Mouse (Mus musculus) CH12.LX (cell line): Measurements from ENCODE around the gene Cd300ld3. TPM values are rescaled to one million over a fixed set of nuclear protein-coding genes. Genes with fewer than 3 reads are reported as not detected.
A peak's percentile ranks its signal among the peaks of the same experiment; 100 is the strongest.

Experiments used
- DNase-seq: peaks from one replicate; pipeline ENCODE4 v3.0.0-alpha.2; 2013; ENCODE audit errors: extremely low read depth
- H3K27ac ChIP-seq: 2 replicates; pipeline ENCODE4 v1.5.1; 2012; ENCODE audit warnings: low read depth, mild to moderate bottlenecking, control low read depth, moderate library complexity; ENCODE audit not compliant: insufficient read depth
- H3K27me3 ChIP-seq: replicated peaks from 2 replicates; pipeline ENCODE3; 2012; ENCODE audit warnings: inconsistent platforms
- H3K36me3 ChIP-seq, 2 experiments: replicated peaks in 1 of 2; 2 replicates each; pipeline versions ENCODE3 to v1.6.1; 2012; ENCODE audit warnings: inconsistent platforms in 1 of 2, low read length in 1 of 2, mild to moderate bottlenecking in 1 of 2, mixed read lengths in 1 of 2, moderate library complexity in 1 of 2; ENCODE audit not compliant: control insufficient read depth in 1 of 2, insufficient read depth in 1 of 2
- H3K4me1 ChIP-seq, 2 experiments: 2 replicates each; pipeline ENCODE4 v1.6.1; 2012; ENCODE audit warnings: inconsistent platforms in 1 of 2, moderate library complexity in 1 of 2; ENCODE audit not compliant: insufficient read depth in 2 of 2, control insufficient read depth in 1 of 2
- H3K4me2 ChIP-seq: 2 replicates; pipeline ENCODE4 v1.6.1; 2012; ENCODE audit warnings: low read depth, mild to moderate bottlenecking, control low read depth; ENCODE audit not compliant: poor library complexity, insufficient read depth, severe bottlenecking
- H3K4me3 ChIP-seq, 3 experiments: fragments of 150-350 bp in 1 of 3; sonication (generic) in 1 of 3; replicated peaks in 1 of 3; 2 replicates each; pipeline versions ENCODE3 to v1.5.1; 2011 to 2012; ENCODE audit warnings: low read depth in 2 of 3, low read length in 2 of 3, mild to moderate bottlenecking in 2 of 3, moderate library complexity in 2 of 3, control low read depth in 1 of 3, improper control_type of control experiment in 1 of 3, inconsistent platforms in 1 of 3, mixed read lengths in 1 of 3; ENCODE audit not compliant: poor library complexity in 1 of 3
- H3K79me2 ChIP-seq: replicated peaks from 2 replicates; pipeline ENCODE4 v1.6.1; 2012; ENCODE audit warnings: mild to moderate bottlenecking, moderate library complexity; ENCODE audit not compliant: control insufficient read depth, poor library complexity, insufficient read depth, severe bottlenecking; ENCODE audit errors: extremely low read depth
- H3K9ac ChIP-seq: 2 replicates; pipeline ENCODE4 v1.6.1; 2012; ENCODE audit warnings: low read depth, mild to moderate bottlenecking, control low read depth, moderate library complexity; ENCODE audit not compliant: insufficient read depth
- H3K9me3 ChIP-seq: replicated peaks from 2 replicates; pipeline ENCODE3; 2012; ENCODE audit warnings: low read length, inconsistent platforms, mixed read lengths
- BHLHE40 ChIP-seq: IDR thresholded peaks from 2 replicates; pipeline ENCODE4 v1.6.1; 2011; ENCODE audit warnings: mild to moderate bottlenecking, low read depth, low read length, improper control_type of control experiment
- CHD1 ChIP-seq: IDR thresholded peaks from 2 replicates; pipeline ENCODE4 v1.6.1; 2012; ENCODE audit warnings: low read depth, low read length, improper control_type of control experiment, inconsistent platforms
- CHD2 ChIP-seq: IDR thresholded peaks from 2 replicates; pipeline ENCODE4 v1.6.1; 2011; ENCODE audit warnings: low read length, improper control_type of control experiment
- CTCF ChIP-seq, 2 experiments: IDR thresholded peaks in 1 of 2; conservative IDR thresholded peaks in 1 of 2; 2 replicates each; pipeline ENCODE4 v1.5.1; 2011 to 2012; ENCODE audit warnings: low read depth in 2 of 2, low read length in 2 of 2, improper control_type of control experiment in 1 of 2, inconsistent platforms in 1 of 2, mild to moderate bottlenecking in 1 of 2, moderate library complexity in 1 of 2
- E2F4 ChIP-seq: IDR thresholded peaks from 2 replicates; pipeline ENCODE4 v1.6.1; 2011; ENCODE audit warnings: low read depth, low read length, improper control_type of control experiment; ENCODE audit not compliant: insufficient replicate concordance
- ELF1 ChIP-seq: IDR thresholded peaks from 2 replicates; pipeline ENCODE4 v1.6.1; 2014; ENCODE audit warnings: low read depth, mild to moderate bottlenecking, inconsistent platforms, low read length, improper control_type of control experiment
- EP300 ChIP-seq: IDR thresholded peaks from 2 replicates; pipeline ENCODE4 v1.6.1; 2011; ENCODE audit warnings: low read length, improper control_type of control experiment
- ETS1 ChIP-seq: conservative IDR thresholded peaks from 2 replicates; pipeline ENCODE4 v1.6.1; 2012; ENCODE audit warnings: low read depth, mild to moderate bottlenecking, inconsistent platforms, low read length, improper control_type of control experiment, moderate library complexity
- GABPA ChIP-seq: IDR thresholded peaks from 2 replicates; pipeline ENCODE4 v1.6.1; 2012; ENCODE audit warnings: low read depth, low read length, improper control_type of control experiment, inconsistent platforms; ENCODE audit not compliant: insufficient replicate concordance
- HCFC1 ChIP-seq: IDR thresholded peaks from 2 replicates; pipeline ENCODE4 v1.6.1; 2012; ENCODE audit warnings: low read depth, mild to moderate bottlenecking, inconsistent platforms, low read length, improper control_type of control experiment
- JUND ChIP-seq: conservative IDR thresholded peaks from 2 replicates; pipeline ENCODE4 v1.6.1; 2011; ENCODE audit warnings: low read depth, low read length, improper control_type of control experiment
- KAT2A ChIP-seq: IDR thresholded peaks from 2 replicates; pipeline ENCODE4 v1.6.1; 2012; ENCODE audit warnings: low read length, improper control_type of control experiment, inconsistent platforms; ENCODE audit not compliant: insufficient replicate concordance
- MAX ChIP-seq: IDR thresholded peaks from 2 replicates; pipeline ENCODE4 v1.6.1; 2011; ENCODE audit warnings: low read length, improper control_type of control experiment
- MAZ ChIP-seq: IDR thresholded peaks from 2 replicates; pipeline ENCODE4 v1.6.1; 2012; ENCODE audit warnings: low read depth, mild to moderate bottlenecking, inconsistent platforms, low read length, improper control_type of control experiment, moderate library complexity
- MEF2A ChIP-seq: IDR thresholded peaks from 2 replicates; pipeline ENCODE4 v1.6.1; 2014; ENCODE audit warnings: low read depth, mild to moderate bottlenecking, inconsistent platforms, low read length, improper control_type of control experiment, borderline replicate concordance
- MYC ChIP-seq: IDR thresholded peaks from 2 replicates; pipeline ENCODE4 v1.6.1; 2011; ENCODE audit warnings: low read depth, mild to moderate bottlenecking, improper control_type of control experiment, low read length
- NELFE ChIP-seq: IDR thresholded peaks from 2 replicates; pipeline ENCODE4 v1.6.1; 2011; ENCODE audit warnings: low read depth, low read length, improper control_type of control experiment
- NRF1 ChIP-seq: IDR thresholded peaks from 2 replicates; pipeline ENCODE4 v1.6.1; 2014; ENCODE audit warnings: low read depth, mild to moderate bottlenecking, inconsistent platforms, low read length, improper control_type of control experiment, moderate library complexity
- PAX5 ChIP-seq: IDR thresholded peaks from 2 replicates; pipeline ENCODE4 v1.6.1; 2012; ENCODE audit warnings: low read length, inconsistent platforms, mixed read lengths
- POLR2A ChIP-seq: IDR thresholded peaks from 2 replicates; pipeline ENCODE4 v1.6.1; 2011; ENCODE audit warnings: low read depth, mild to moderate bottlenecking, improper control_type of control experiment, low read length
- POLR2AphosphoS2 ChIP-seq: IDR thresholded peaks from 2 replicates; pipeline ENCODE4 v1.6.1; 2011; ENCODE audit warnings: low read depth, low read length, improper control_type of control experiment
- RAD21 ChIP-seq: IDR thresholded peaks from 2 replicates; pipeline ENCODE4 v1.6.1; 2011; ENCODE audit warnings: low read depth, mild to moderate bottlenecking, low read length, improper control_type of control experiment, moderate library complexity
- RCOR1 ChIP-seq: conservative IDR thresholded peaks from 2 replicates; pipeline ENCODE4 v1.6.1; 2012; ENCODE audit warnings: low read depth, mild to moderate bottlenecking, inconsistent platforms, low read length, improper control_type of control experiment
- SMC3 ChIP-seq: IDR thresholded peaks from 2 replicates; pipeline ENCODE4 v1.6.1; 2011; ENCODE audit warnings: low read depth, low read length, improper control_type of control experiment
- TBP ChIP-seq: conservative IDR thresholded peaks from 2 replicates; pipeline ENCODE4 v1.6.1; 2011; ENCODE audit warnings: low read depth, low read length, improper control_type of control experiment
- TCF12 ChIP-seq: IDR thresholded peaks from 2 replicates; pipeline ENCODE4 v1.6.1; 2014; ENCODE audit warnings: low read depth, mild to moderate bottlenecking, inconsistent platforms, low read length, improper control_type of control experiment
- USF1 ChIP-seq: IDR thresholded peaks from 2 replicates; pipeline ENCODE4 v1.6.1; 2014; ENCODE audit warnings: low read depth, mild to moderate bottlenecking, inconsistent platforms, low read length, improper control_type of control experiment
- ZC3H11A ChIP-seq: IDR thresholded peaks from 2 replicates; pipeline ENCODE4 v1.6.1; 2012; ENCODE audit warnings: low read depth, mild to moderate bottlenecking, inconsistent platforms, low read length, improper control_type of control experiment
- ZMIZ1 ChIP-seq: IDR thresholded peaks from 2 replicates; pipeline ENCODE4 v1.6.1; 2012; ENCODE audit warnings: low read depth, mild to moderate bottlenecking, inconsistent platforms, low read length, improper control_type of control experiment
- ZNF384 ChIP-seq: IDR thresholded peaks from 2 replicates; pipeline ENCODE4 v1.6.1; 2012; ENCODE audit warnings: low read depth, low read length, improper control_type of control experiment, inconsistent platforms
- dilution Hi-C: fragments of 300-500 bp; cut with MboI; formaldehyde crosslinking; loops from 2 replicates; pipeline ENCODE4 v1.14.3; 2020; ENCODE audit warnings: low sequenced_read_pairs; ENCODE audit not compliant: extremely low pct_unique_long_range_greater_than_20kb, extremely low pct_ligation_motif_present
- in situ Hi-C: fragments of 300-500 bp; cut with MboI; formaldehyde crosslinking; loops from 3 replicates; pipeline ENCODE4 v1.14.3; 2019; ENCODE audit warnings: low sequenced_read_pairs, low pct_ligation_motif_present, low pct_unique_long_range_greater_than_20kb, mixed read lengths
- polyA plus RNA-seq: library from polyadenylated mRNA; unstranded; fragments of >175 nt; gene quantifications from 2 replicates; pipeline ENCODE4 v1.2.1, GENCODE M21; 2012; ENCODE audit warnings: low read depth; ENCODE audit not compliant: insufficient read length
- total RNA-seq, 2 experiments: library from RNA; depleted of rRNA; stranded (reverse); fragments of 300-350 nt in 1 of 2; fragments of >200 nt in 1 of 2; gene quantifications; 2 replicates each; pipeline ENCODE4 v1.2.3; 2012 to 2014

Cd300ld3 gene
- total and polyA plus RNA-seq, 3 experiments: 0.37 to 0.42 TPM; not detected in 1

GRCm38 (mm10) chr11:115089853-115090252 lies 41.6 kb upstream of the Cd300ld3 start:
- Histone ChIP-seq H3K79me2 (no peaks in the 10 kb centered on the region), H3K4me3 (no peak overlapping the region)
- dilution Hi-C loops: no loop called here
- in situ Hi-C loops: no loop called here
- no peak for TF ChIP-seq NRF1
- TF ChIP-seq TCF12: 0 out of 2 replicates have a peak, but pooled peaks have one; percentile 31
- TF ChIP-seq HCFC1: peak; percentile 17; the same call in 1 of the 2 replicates
- no peak for TF ChIP-seq MEF2A
- no peak for TF ChIP-seq POLR2AphosphoS2
- TF ChIP-seq SMC3: peak; percentile 80
- TF ChIP-seq RAD21: peak; percentile 59
- no peak for TF ChIP-seq MYC
- TF ChIP-seq JUND: no peak
- TF ChIP-seq EP300: no peak
- no peak for TF ChIP-seq GABPA
- TF ChIP-seq CTCF (conservative IDR thresholded peaks at IDR 0.05 in 1 of 2, IDR thresholded peaks at IDR 0.05 in 1 of 2; ENCODE audit: low read depth in 2 of 2, low read length in 2 of 2): peak; percentile 69 to 93
- peak; percentile 52 for TF ChIP-seq ZC3H11A
- TF ChIP-seq, all 38 proteins: peak for 6
- peaks cover 15% of the 10 kb centered on the region for H3K9me3 ChIP-seq
- H3K27me3 ChIP-seq: no peaks in the 10 kb centered on the region
- DNase-seq: no peak
- peaks cover 10 to 19% of the 10 kb centered on the region in 2 experiments for H3K4me1 ChIP-seq
- H3K9ac ChIP-seq: no peak overlapping the region
- no peak overlapping the region for H3K27ac ChIP-seq
- H3K4me2 ChIP-seq: no peak overlapping the region
- no peaks in the 10 kb centered on the region for H3K36me3 ChIP-seq

- H3K4me3 ChIP-seq: no peak overlapping the region
- H3K4me2 ChIP-seq: no peak overlapping the region
- DNase-seq: no peak
- in situ Hi-C loops: no loop called here
- H3K36me3 ChIP-seq: no peaks in the 10 kb centered on the region
- peaks cover 12 to 27% of the 10 kb centered on the region in 2 experiments for H3K4me1 ChIP-seq
- H3K27me3 ChIP-seq: peaks cover 3% of the 10 kb centered on the region
- no peaks in the 10 kb centered on the region for H3K79me2 ChIP-seq
- dilution Hi-C loops: no loop called here
- no peak overlapping the region for H3K9ac ChIP-seq
- H3K9me3 ChIP-seq: peaks cover 6% of the 10 kb centered on the region
- no peak overlapping the region for H3K27ac ChIP-seq
- TF ChIP-seq ZC3H11A (peak; percentile 29; the same call in 1 of the 2 replicates), GABPA (no peak), ZNF384 (no peak), MAX (no peak), PAX5 (no peak), USF1 (no peak), MAZ (no peak), POLR2A (no peak), ELF1 (0 out of 2 replicates have a peak, but pooled peaks have one; percentile 32), RCOR1 (no peak), ZMIZ1 (no peak), KAT2A (no peak), RAD21 (peak; percentile 57), NRF1 (no peak), NELFE (peak; percentile 32; the same call in 1 of the 2 replicates), CHD1 (no peak), POLR2AphosphoS2 (no peak), E2F4 (no peak), TCF12 (no peak), SMC3 (peak; percentile 77), TBP (no peak), HCFC1 (no peak), ETS1 (0 out of 2 replicates have a peak, but pooled peaks have one; percentile 9), JUND (peak; percentile 81), MEF2A (0 out of 2 replicates have a peak, but pooled peaks have one; percentile 40), CHD2 (no peak), MYC (no peak), EP300 (peak; percentile 55; the same call in 1 of the 2 replicates), CTCF (conservative IDR thresholded peaks at IDR 0.05 in 1 of 2, IDR thresholded peaks at IDR 0.05 in 1 of 2; ENCODE audit: low read depth in 2 of 2, low read length in 2 of 2) (peak in 1 of 2 experiments; percentile 81; a peak in 2 of 4 replicates), BHLHE40 (0 out of 2 replicates have a peak, but pooled peaks have one; percentile 26)
These were observed 38.0 kb upstream of the Cd300ld3 start for GRCm38 (mm10) chr11:115086213-115086612.
